Mouse (Mus musculus) left cerebral cortex, adult 18-20 months (tissue): ENCODE results near the gene Zscan12. TPM values are rescaled to one million over a fixed set of nuclear protein-coding genes. Genes with fewer than 3 reads are reported as not detected.
A peak's percentile ranks its signal among the peaks of the same experiment; 100 is the strongest.

Source experiments
- DNase-seq, 2 experiments: peaks; one replicate each; pipeline ENCODE4 v3.0.0; 2021 to 2022; ENCODE audit warnings: low spot score in 2 of 2, mixed read lengths in 1 of 2
- long read RNA-seq, 2 experiments: library from polyadenylated mRNA; stranded (forward); transcript quantifications; one replicate each; pipeline ENCODE4 v2.0.0; 2021
- total RNA-seq, 2 experiments: library from RNA; stranded (reverse); gene quantifications; 2 replicates each; pipeline ENCODE4 v1.2.3; 2021

Gene Zscan12
- total RNA-seq = 1 to 10 TPM; 8.3 to 8.9 TPM
- long read RNA-seq, experiment 1, full-length matches to known transcripts = 2 of 5 reads
- long read RNA-seq, experiment 1, partial matches to known transcripts = 0 of 5 reads
- long read RNA-seq, experiment 1, other reads (novel, unspliced or antisense) = 3 of 5 reads
- long read RNA-seq, experiment 2, full-length matches to known transcripts = 6 of 10 reads
- long read RNA-seq, experiment 2, partial matches to known transcripts = 0 of 10 reads
- long read RNA-seq, experiment 2, other reads (novel, unspliced or antisense) = 4 of 10 reads

- peak; percentile 88 to 93 for DNase-seq
Measured at GRCm38 (mm10) chr13:21362621-21363248, at the start of gene Zscan12. TSS of gene Zscan12 (plus strand) at chr13:21362820.

DNA sequence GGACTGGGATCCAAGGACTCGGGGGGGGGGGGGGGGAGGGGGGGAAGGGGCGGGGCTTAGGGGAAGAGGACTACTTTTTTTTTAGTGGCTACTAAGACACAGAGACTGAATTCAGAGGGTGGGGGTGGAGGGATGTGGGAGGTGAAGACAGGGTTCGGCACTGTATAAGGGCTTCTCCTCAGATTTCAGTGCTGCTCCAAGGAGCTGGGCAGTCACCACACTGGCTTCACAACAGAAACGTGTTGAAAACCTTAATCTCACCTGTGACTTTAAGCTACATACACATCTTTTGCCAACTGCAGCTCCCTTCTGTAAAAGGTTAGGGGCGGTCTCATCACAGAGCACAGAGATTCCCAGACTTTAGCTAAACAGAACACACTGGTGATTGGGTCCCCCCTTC is 49.8 kb upstream of the Zscan12 start:
- DNase-seq = no peak

DNA sequence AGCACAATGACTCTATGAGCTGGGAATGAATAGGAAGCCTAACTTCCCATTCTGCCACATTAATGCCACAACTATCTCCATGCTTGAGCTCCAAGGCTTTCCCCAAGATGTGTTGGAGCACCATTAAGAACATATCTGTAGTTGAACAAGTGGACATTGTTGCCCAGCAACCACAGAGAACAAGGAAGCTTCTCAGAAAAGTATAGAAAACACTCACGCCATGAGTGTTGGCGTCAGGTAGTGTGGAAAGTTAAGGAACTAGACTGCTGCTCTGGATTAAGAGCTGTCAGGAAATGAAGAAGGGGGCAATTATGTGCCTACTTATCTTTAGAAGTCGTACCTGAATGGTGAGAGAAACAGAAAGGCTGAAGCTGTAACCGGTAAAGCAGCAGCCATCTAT is 48.7 kb upstream of the Zscan12 start:
- no peak for DNase-seq

- no peak for DNase-seq
Measured at GRCm38 (mm10) chr13:21320262-21320661, 42.4 kb upstream of the Zscan12 start.

GRCm38 (mm10) chr13:21321890-21322494 is 40.6 kb upstream of the Zscan12 start:
- DNase-seq = peak; percentile 17 to 26

DNA sequence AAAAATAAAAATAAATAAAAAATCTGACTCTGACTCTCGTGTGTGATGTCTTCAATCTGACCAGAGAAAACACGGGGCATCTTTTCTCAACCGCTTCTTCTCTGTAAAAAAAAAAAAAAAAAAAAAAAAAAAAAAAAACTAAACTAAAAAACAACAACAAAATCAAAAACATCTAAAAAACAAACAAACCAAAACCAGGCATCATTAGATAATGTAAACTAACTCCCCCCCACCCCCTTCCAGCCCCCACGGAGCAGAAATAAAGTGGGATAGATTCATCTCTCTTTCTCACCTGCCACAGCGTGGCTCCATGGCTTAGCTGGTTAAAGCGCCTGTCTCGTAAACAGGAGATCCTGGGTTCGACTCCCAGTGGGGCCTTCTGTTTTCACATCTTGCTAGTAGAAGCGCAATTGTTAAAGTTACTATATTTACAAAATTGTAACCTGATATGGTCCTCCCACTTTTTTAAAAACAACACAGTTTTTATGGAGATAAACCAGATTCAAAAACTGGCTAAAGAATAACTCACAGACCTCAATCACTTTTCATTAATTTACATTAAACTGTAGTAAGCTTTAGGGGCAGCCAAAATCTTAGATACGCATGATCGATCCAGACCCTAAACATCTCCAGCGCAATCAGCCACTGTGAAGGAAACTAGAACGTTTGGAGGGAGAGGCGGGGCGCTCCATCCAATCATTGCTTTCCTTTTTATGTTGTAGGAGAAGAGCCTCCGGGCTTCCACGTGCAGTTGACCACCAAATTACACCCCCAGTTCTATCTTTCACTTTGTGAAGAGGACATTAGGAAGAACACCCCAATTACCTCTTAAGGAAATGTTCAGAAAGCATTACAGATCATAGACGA is 39.9 kb upstream of the Zscan12 start:
- peak; percentile 73 to 74 for DNase-seq

- DNase-seq = no peak
Measured at GRCm38 (mm10) chr13:21323405-21323804, 39.2 kb upstream of the Zscan12 start.

DNA sequence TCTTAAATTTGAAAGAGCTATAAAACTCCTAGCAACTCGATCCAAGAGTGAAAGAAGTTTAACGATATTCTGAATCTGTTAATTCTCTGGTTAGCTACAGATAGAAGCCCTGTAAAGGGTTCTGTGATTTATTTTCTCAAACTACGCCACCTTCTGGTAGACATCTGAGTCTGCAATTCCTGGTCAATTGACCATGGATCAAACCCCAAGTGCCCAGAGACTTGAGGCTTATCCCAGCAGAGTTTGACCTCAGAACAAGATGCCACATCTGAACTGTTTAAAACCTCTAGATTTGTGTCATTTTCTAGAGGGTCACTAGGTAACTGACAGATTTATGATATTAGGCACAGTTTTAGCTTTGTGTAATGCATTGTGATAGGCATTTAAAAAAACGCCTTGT is 36.4 kb upstream of the Zscan12 start:
- DNase-seq = no peak

DNA sequence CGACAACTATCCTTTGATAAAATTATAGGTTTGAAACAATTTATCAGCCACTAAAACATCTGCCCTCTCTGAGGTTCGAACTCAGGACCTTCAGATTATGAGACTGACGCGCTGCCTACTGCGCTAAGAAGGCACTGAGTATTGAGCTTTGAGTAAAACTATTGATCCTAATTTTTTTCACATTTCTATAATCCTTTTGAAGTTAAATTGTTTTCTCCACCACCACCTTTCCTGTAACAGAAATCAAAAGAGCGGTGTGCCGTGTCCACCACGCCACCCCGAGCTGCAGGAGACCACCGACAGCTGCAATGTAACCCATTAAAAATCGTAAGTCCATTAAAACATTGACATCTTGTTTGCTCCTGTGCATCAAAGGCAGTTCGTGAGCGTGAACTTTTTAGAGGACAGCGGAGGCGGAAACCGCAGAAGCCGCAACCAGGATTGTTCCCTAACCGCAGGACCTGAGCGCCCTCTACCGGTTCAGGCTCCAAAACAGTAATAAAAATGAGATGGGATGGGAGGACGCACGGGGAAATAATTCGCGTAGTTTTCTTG is 35.9 kb upstream of the Zscan12 start:
- DNase-seq = peak; percentile 88

DNA sequence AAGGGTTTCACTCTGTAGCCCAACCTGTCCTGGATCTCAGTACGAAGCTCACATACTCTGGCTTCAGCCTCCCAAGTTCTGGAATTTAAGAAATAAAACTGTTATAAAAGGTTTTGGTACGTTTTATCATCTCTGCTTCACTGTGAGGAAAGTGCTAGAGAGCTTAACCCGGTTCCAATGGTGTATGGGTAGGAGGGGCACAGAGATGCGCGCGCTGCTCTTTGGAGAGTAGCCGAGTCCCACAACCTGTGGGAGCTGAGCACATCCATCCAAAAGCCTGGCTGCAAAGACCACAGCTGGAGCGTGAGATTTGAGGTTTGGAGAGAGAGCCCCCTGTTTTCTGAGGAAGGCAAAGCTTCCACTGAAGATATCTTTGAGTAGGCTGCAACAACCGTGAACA is 35.2 kb upstream of the Zscan12 start:
- DNase-seq = no peak

- no peak for DNase-seq
Measured at GRCm38 (mm10) chr13:21346610-21347009, 16.0 kb upstream of the Zscan12 start, which contains the start of gene Olfr1367. TSS of gene Olfr1367 (plus strand) at chr13:21346910.

DNA sequence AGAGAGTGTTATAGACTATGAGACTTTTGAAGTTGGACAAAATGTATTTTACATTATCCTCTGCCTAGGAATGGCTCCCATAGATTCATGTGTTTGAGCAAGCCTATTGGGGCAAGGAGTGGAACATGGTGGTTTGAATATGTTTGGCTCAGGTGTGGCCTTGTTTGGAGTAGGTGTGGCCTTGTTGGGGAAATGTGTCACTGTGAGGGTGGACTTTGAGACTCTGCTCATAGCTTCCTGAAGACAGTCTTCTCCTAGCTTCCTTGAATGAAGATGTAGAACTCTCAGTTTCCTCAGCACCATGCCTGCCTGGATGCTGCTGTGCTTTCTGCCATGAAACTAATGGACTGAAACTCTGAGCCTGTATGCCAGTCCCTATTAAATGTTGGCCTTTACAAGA is 12.0 kb upstream of the Zscan12 start:
- DNase-seq = no peak

- no peak for DNase-seq
Measured at GRCm38 (mm10) chr13:21363719-21364118, 1.1 kb downstream of the Zscan12 start.

DNA sequence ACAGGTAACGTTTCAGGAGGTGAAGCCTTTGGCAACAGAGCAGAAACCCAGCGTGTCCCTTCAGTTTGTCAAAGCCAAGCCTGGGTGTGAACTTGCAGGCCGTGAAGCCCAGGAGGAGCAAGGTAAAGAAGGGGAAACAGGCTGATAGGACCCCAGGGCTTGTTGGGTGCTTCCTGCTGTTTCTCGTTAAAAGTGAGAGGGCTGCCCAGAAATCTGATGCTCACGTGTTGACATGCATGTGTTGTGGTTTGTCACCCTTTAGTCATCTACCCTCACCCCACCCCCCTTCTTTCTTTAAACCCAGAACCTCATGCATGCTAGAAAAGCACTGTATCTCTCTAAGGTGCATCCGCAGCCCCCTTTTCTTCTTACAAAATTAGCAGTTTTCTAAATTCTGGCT is 4.0 kb downstream of the Zscan12 start:
- DNase-seq = no peak

DNA sequence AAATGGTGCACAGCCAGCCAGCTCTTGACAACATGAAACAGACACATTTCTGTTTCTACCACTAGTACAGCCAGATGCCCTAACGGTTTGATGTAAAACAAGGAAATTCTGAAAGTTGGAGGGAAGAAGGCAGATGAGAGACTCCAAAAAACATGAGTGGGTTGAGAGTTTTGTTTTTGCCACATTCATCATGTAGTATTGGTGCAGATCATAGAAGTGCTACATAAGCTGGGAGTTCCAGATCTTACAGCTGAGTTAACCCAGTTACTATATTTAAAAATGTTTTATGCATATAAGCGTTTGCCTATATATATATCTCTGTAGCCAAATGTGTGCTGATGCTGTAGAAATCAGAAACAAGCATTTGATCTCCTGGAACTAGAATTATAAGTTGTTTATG is 10.1 kb downstream of the Zscan12 start:
- no peak for DNase-seq

DNA sequence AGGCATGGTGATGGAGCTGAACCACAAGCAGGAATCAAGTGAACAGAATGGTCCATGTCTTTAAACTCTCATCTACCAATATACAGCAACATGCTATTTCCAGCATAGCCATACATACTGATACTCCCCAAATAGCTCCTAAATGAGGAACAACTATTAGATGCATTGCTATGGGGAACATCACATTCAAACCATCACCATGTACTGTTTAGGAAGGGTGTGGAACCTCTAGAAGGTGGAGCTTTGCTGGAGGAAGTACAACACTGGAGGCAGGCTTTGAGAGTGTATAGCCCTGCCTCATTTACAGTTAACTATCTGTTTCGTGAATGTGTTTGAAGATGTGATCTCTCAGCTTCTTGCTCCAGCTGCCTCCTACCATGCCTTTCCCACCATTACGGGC is 15.2 kb downstream of the Zscan12 start:
- DNase-seq = no peak

DNA sequence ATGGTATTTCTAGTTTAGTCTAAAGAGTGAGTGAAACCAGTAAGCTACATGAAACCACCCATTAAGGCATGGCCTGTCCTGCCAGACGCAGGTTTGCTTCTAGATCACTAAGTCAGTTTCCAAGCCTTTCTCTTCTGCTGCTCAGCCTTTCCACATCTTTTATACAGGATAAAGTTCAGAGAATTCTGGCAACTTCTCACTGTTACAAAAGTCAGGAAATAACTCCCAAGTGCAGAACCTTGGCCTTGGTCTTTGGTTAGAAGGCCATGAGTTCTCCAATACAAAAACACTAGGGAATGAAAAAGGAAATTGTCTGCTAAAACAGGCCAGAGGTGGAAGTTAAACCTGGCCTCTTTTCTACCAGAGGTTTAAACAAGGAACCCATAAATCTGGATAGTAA is 32.6 kb downstream of the Zscan12 start:
- no peak for DNase-seq

DNA sequence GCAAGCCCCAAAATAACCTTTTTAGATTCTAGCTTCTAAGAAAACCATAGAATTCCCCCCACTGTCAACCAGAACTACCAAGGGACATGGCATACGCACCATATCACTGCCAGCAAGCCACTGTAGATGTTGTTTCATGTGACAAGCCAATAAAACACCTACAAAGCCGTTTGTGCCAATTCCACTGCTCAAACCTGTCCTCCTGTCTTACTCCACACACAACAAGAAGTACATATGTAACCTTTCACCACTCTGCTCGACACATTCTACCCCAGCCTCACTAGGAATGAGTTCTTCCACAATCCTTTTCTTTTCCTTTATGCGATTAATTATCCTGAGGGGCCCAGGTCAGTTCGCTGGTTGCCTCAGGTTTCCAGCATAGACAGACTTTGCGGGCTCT is 33.0 kb downstream of the Zscan12 start:
- no peak for DNase-seq

DNA sequence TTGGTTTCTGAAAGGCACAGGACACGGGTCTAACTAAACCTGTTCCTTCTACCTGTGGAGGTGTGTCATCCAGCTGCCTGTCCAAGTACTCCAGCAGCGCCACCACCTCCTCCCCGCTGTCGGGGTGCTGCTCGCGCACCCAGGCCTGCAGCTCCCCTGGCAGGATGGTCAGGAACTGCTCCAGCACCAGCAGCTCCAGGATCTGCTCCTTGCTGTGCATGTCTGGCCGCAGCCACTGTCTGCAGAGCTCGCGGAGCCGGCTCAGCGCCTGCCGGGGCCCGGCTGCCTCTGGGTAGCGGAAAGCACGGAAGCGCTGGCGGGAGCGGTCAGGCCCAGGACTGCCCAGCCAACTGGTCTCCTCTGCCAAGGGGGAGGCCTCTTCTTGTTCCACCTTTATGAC is 33.4 kb downstream of the Zscan12 start:
- peak; percentile 12 to 14 for DNase-seq

DNA sequence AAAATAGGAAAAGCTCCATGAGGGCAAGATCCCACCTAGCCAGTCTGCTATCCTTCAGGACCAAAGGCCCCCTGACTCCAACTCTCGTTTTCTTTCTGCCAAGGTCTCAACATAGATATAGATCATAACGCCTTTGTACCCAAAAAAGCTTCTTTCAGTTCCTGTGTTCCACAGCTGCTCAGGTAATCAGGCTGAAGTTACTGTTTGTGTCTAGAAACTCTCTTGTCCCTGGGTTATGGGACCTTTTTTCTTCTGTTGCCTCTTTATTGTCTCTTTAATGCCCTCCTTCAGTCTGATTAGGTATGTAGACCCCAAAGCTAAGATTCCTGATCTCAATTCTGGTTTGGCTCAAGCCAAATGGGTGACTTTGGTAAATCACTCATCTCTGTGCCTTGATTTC is 34.9 kb downstream of the Zscan12 start:
- DNase-seq = no peak

DNA sequence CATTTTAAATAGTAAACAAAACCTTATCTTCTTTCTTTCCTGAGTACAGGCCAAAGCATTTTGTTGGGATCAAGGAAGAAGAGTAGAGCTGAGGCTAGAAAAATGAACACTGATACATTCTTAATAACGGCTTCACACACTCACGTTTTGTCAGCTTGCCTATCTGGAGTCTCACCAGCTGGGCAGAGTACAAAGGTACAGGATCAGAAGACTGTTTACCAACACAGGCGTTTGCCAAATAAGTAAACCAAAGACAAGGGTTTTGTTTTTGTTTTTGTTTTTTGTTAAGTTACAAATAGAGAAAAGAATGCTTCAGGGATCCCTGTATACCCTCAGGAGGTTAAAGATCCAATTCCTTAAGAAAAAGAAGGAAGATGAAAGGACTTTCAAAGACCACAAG is 38.5 kb downstream of the Zscan12 start:
- DNase-seq = no peak
